Mouse (Mus musculus) lung, postnatal 4 days (tissue): ENCODE results near the gene Ddx28.
A peak's percentile ranks its signal among the peaks of the same experiment; 100 is the strongest.

Experiments used
- DNase-seq, 2 experiments: peaks; one replicate each; pipeline ENCODE4 v3.0.0; 2021

Gene Ddx28

DNA sequence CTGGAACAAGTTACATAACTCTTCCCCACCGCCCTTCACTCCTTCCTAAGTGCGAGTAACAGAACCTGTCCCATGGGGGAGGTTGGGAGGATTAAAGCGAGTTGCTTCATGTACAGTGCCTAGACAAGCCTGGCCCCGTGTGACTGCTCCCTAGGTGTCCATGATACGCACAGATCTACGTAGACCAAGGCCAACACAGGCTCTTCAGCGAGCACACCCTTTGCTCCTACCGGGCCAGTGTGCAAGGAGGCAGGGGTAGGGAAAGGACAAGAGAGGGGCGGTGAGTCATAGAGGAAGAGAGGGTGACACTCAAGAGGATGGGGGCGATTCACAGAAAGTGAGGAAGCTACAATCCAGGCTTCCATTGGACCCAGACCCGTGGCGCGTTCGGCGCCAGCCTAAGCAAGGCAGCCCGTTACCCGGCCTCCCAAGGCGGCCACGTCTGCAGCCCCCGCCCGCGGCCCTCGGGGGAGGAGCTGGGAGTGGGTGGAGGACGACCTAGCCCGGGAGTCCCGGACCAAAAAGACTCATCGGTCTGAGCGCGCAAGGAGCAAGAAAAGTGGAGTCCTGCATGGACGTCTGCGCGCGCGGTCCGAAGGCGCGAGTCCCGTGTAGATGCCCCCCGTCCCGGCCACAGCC is 46.3 kb downstream of the Ddx28 start:
- DNase-seq = peak; percentile 74 to 79

DNA sequence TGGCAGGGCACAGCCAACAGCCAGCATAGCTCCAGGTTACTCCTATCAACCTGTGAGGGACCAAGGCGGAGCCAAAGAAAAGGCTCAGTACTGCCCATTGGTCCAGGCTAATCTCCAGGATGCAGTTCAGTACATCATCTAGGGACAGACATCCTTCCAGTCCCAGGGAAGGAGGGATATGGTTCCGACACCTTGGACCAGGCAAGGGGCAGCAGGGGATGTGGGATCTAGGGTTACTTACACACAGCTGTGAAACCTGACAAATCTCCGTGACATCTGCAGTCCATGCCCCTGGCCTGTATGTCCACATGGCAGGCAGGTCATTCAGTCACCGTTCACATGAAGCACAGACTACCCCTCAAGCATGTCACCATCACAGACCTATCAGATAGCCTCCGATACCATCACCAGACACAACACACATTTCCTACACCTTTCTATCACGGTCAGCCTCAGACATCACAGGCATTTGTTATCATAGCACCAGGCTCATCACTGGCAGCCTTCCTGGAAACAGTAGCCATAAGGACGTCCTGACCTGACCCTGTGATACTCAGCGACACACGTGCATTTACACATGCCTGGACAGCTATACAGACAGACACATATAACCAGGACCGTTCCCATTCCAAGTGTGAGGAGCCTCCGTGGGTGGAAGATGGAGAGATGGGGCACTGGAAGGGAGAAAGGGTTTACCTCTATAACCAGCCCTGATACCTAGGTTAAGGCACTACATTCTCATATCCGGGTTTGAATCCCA is 47.0 kb downstream of the Ddx28 start:
- DNase-seq = no peak

DNA sequence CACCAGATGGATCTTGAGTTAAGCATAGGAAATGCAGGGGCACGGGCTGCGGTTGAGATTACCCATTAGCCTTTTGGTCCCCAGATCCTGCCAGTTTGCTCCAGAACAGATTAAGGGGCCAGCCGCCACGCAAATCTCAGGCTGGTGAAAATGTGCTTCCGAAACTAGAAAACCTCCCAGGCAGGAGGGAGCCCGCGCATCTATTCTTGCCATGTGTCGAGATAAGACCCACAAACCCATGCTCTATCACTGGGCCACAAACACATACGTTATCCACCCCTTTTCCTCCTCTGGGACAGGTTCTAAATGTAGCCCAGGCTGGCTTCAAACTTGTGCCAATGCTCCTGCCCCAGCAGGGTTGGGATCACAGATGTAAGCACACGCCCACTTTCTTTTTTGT is 50.1 kb downstream of the Ddx28 start:
- DNase-seq = no peak

DNA sequence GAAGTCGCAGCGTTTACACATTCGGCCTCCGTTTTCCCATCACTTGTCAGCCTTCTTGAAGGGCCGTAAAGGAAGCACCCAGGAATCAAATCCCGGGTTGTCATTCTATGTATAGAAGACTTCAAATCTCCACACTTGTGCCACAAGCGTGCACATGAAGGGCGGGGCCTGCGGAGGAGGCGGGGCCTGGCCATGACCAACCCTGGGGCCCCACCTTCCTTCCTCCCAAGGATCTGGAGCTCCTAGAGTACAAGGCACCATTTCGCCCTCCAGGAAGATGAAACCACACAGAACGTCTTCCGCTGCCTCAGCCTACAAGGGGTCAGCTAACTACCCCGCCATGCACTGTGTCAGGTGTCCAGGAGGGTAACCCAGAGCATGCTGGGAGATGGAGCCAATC is 50.6 kb downstream of the Ddx28 start:
- DNase-seq = no peak
